Comparison of ENCODE assay signal across 13 mouse cellular contexts in the genomic region with DNA sequence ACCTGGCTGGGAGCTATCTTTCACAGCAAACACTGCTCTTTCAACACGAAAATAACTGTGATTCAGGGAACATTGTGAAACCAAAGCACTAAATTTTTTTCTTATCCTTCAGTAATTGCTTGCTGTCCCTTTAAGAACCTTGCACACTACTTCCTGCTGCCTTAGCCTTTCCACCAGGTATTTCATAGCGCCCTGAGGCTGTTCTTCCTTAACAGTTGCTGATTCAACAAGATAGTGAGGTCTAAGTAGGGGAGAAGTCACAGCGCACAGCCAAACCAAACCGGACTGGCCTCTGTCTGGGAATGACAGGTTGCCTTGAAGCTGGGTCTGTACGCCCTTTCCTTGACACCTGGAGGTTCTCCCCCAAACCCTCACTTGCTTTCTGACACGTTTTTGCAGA.
DNase-seq lines count a peak whose midpoint lies in the region.
"Had no signal": no experiment of that assay in that cellular context is flagged by ENCODE, and none has a peak within 500 bp of the region (broad histone marks: within the 10 kb centered on the region; RNA-seq: fewer than 3 reads in every experiment).

No protein-coding gene starts in this region.

- intact Hi-C loops in left cerebral cortex, postnatal 14 days (cut with DNase I): no loop called here

- peak; percentile 47 to 51 for DNase-seq in urinary bladder, postnatal 36 days (ENCODE audit: low spot score in 2 of 2)
- DNase-seq in urinary bladder, postnatal 4 days (ENCODE audit: low spot score in 2 of 2): no peak
- DNase-seq in kidney, adult 18-20 months: peak; percentile 58
- DNase-seq in kidney, postnatal 10 days: peak; percentile 54
- no peak for DNase-seq in layer of hippocampus, postnatal 36 days
- DNase-seq in layer of hippocampus, adult 18-20 months (ENCODE audit: low spot score in 2 of 2): no peak
- no peak for DNase-seq in left cerebral cortex, postnatal 14 days (ENCODE audit: low spot score in 2 of 2)
- DNase-seq in spleen, postnatal 10 days (ENCODE audit: low spot score in 2 of 2): no peak
- DNase-seq: adrenal gland, postnatal 36 days; cerebellum, adult 2 months; heart, postnatal 14 days; lung, postnatal 10 days; thymus, postnatal 36 days had no signal

Comparison
In these comparisons a context has a peak if more than half of its experiments do, and no peak if none do; other contexts are left out.
1. DNase-seq: peak in urinary bladder, postnatal 36 days (2 of 2), kidney, adult 18-20 months (single experiment) and kidney, postnatal 10 days (single experiment); none in urinary bladder, postnatal 4 days (0 of 2), layer of hippocampus, postnatal 36 days (0 of 2), layer of hippocampus, adult 18-20 months (0 of 2), left cerebral cortex, postnatal 14 days (0 of 2) and spleen, postnatal 10 days (0 of 2).